Mouse (Mus musculus) neural tube, embryonic 14.5 days (tissue): ENCODE results near the gene Dcdc2c. TPM values are rescaled to one million over a fixed set of nuclear protein-coding genes. Genes with fewer than 3 reads are reported as not detected.

Experiments
- ATAC-seq: fragments of 200-750 bp; cut with Nextera tagmentation; 2 replicates; pipeline ENCODE4 v1.8.0; 2017; ENCODE audit warnings: low read depth, mild to moderate bottlenecking, moderate TSS enrichment, moderate library complexity
- H3K27ac ChIP-seq: fragments of 300-500 bp; sonication (generic); 2 replicates; pipeline ENCODE4 v1.5.1; 2014; ENCODE audit warnings: low read depth, mild to moderate bottlenecking, control low read depth, low read length, moderate library complexity, mixed read lengths
- H3K27me3 ChIP-seq: fragments of 300-500 bp; sonication (generic); 2 replicates; pipeline ENCODE4 v1.6.1; 2014; ENCODE audit warnings: low read length; ENCODE audit not compliant: control insufficient read depth, insufficient read depth
- H3K36me3 ChIP-seq: fragments of 300-500 bp; sonication (generic); 2 replicates; pipeline ENCODE4 v1.6.1; 2014; ENCODE audit warnings: low read length, mixed read lengths; ENCODE audit not compliant: control insufficient read depth, insufficient read depth
- H3K4me1 ChIP-seq: fragments of 300-500 bp; sonication (generic); 2 replicates; pipeline ENCODE4 v1.6.1; 2014; ENCODE audit warnings: low read length; ENCODE audit not compliant: control insufficient read depth, insufficient read depth
- H3K4me2 ChIP-seq: fragments of 300-500 bp; sonication (generic); 2 replicates; pipeline ENCODE4 v1.6.1; 2014; ENCODE audit warnings: mild to moderate bottlenecking, low read depth, low read length, control low read depth
- H3K4me3 ChIP-seq: fragments of 300-500 bp; sonication (generic); 2 replicates; pipeline ENCODE4 v1.5.1; 2014; ENCODE audit warnings: low read depth, low read length, control low read depth, mixed read lengths
- H3K9ac ChIP-seq: fragments of 300-500 bp; sonication (generic); replicated peaks from 2 replicates; pipeline ENCODE4 v1.6.1; 2014; ENCODE audit warnings: low read depth, mild to moderate bottlenecking, control low read depth, low read length, mixed read lengths
- H3K9me3 ChIP-seq: fragments of 300-500 bp; sonication (generic); 2 replicates; pipeline ENCODE4 v1.6.1; 2016; ENCODE audit warnings: low read length; ENCODE audit not compliant: control insufficient read depth
- WGBS: fragments of 180-500 bp; shearing (Covaris S2); extraction: QIAGEN DNeasy Blood & Tissue Kit; methylation state at CpG from one replicate; pipeline ENCODE4 v1.1.7; 2014; 5-methylcytosine and 5-hydroxymethylcytosine counted together
- polyA plus RNA-seq: library from polyadenylated mRNA; unstranded; fragments of >200 nt; fragmentation: Nextera tagmentation; extraction: Ambion mirVana; gene quantifications from 2 replicates; pipeline ENCODE4 v1.2.1, GENCODE M21; 2014

Gene Dcdc2c
- polyA plus RNA-seq, 1 experiment from 2014 or later = 0.33 TPM

- H3K27ac ChIP-seq = no peak overlapping the region
- ATAC-seq = no peak
- WGBS = 95% methylated on average over 5 of the region's 5 CpGs
Observed at GRCm38 (mm10) chr12:28494289-28494688, 57.9 kb downstream of the Dcdc2c start.

DNA sequence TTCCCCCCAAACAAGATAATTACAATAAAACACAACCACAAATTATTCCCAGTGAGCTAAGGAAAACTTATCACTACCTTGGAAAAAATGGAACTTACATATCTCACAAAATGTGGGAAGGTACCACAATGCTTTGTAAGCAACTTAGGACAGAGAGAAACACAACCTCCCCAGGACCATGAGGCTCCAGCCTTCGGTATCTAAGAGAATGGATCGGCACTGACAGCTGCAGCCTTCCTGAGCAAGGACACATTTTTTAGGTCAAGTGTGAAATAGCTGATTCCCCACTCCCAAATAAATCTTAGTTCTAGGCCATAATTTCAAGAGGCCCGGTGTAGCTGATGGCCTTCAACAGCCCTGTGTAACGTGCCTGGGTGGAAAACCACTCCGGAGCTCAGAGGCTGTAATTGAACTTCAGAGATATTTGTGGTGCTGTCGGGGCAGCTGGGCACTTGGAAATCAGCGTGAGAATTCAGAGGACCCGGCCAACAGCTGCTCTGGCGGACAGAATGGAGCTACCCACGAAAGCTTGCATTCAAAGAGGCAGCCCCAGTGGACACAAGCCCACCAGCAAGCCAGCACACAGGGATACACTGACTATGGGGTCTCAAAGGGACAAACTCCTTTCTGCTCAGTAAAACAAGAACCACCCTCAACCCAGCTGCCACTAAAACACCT lies 69.6 kb downstream of the Dcdc2c start:
- Histone ChIP-seq H3K4me1 (no peaks in the 10 kb centered on the region), H3K9ac (no peak overlapping the region), H3K9me3 (no peaks in the 10 kb centered on the region), H3K4me2 (no peak overlapping the region), H3K4me3 (no peak overlapping the region), H3K36me3 (no peaks in the 10 kb centered on the region), H3K27ac (no peak overlapping the region), H3K27me3 (no peaks in the 10 kb centered on the region)
- no peak for ATAC-seq
- WGBS = 51% methylated on average over 10 of the region's 10 CpGs

More at GRCm38 (mm10) chr12:28494289-28494688, 57.9 kb downstream of the Dcdc2c start:
- no peak overlapping the region for H3K4me3 ChIP-seq
- no peak overlapping the region for H3K9ac ChIP-seq
- no peaks in the 10 kb centered on the region for H3K9me3 ChIP-seq
- no peaks in the 10 kb centered on the region for H3K36me3 ChIP-seq
- H3K4me1 ChIP-seq = no peaks in the 10 kb centered on the region
- no peak overlapping the region for H3K4me2 ChIP-seq
- H3K27me3 ChIP-seq = no peaks in the 10 kb centered on the region

- ATAC-seq = peak; percentile 68; the same call in 1 of the 2 replicates
- Histone ChIP-seq H3K9ac (no peak overlapping the region), H3K27ac (no peak overlapping the region)
Observed at GRCm38 (mm10) chr12:28460951-28461431, 91.2 kb downstream of the Dcdc2c start.

DNA sequence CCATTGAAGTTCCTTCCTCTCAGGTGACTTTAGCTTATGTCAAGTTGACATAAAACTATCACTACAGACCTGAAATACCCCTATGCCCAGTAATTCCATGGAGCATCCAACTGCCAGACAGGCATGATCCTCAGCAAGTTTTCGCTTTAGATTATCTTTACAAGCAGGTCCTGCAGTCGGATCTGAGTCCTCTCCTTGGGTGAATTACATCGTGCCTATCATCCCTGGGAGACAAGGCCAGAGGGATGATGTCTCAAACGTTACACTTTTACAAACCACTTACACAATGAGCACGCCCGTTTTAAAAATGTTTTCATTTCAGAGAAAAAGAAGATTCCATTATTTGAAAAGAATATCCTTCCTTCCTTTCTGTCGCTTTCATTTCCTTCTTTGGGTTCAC lies 91.7 kb downstream of the Dcdc2c start:
- no peak overlapping the region for H3K9ac ChIP-seq
- WGBS = 18% methylated on average over 7 of the region's 7 CpGs
- no peaks in the 10 kb centered on the region for H3K4me1 ChIP-seq
- ATAC-seq = no peak
- no peak overlapping the region for H3K4me2 ChIP-seq
- H3K9me3 ChIP-seq = no peaks in the 10 kb centered on the region
- no peaks in the 10 kb centered on the region for H3K27me3 ChIP-seq
- H3K27ac ChIP-seq = no peak overlapping the region
- no peaks in the 10 kb centered on the region for H3K36me3 ChIP-seq
- H3K4me3 ChIP-seq = no peak overlapping the region

More at GRCm38 (mm10) chr12:28460951-28461431, 91.2 kb downstream of the Dcdc2c start:
- 18% methylated on average over 2 of the region's 2 CpGs for WGBS
- no peaks in the 10 kb centered on the region for H3K9me3 ChIP-seq
- H3K4me2 ChIP-seq = no peak overlapping the region
- no peak overlapping the region for H3K4me3 ChIP-seq
- H3K36me3 ChIP-seq = no peaks in the 10 kb centered on the region
- H3K27me3 ChIP-seq = no peaks in the 10 kb centered on the region
- no peaks in the 10 kb centered on the region for H3K4me1 ChIP-seq

DNA sequence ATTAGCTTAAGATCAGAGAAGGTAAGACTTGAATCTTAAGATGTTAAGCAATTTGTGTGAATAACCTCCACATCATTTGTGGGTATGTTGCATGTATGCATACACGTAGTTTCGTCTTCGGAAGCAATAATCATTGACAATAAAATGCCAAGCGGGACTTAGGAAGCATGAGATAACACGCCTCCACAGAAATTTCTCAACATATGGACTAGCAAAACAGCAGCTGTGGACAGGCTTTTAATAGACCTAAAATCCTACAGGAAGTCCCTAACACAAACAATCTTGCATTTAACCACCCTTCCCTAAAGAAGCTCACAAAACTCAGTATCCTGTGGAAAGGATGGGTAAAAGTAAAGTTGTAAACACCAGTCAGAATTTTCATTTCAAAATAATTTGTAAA lies 93.4 kb downstream of the Dcdc2c start:
- Histone ChIP-seq H3K9ac (no peak overlapping the region), H3K9me3 (no peaks in the 10 kb centered on the region), H3K36me3 (no peaks in the 10 kb centered on the region), H3K4me1 (no peaks in the 10 kb centered on the region), H3K4me2 (no peak overlapping the region), H3K4me3 (no peak overlapping the region), H3K27ac (no peak overlapping the region), H3K27me3 (no peaks in the 10 kb centered on the region)
- WGBS = 89% methylated on average over 5 of the region's 5 CpGs
- ATAC-seq = no peak

DNA sequence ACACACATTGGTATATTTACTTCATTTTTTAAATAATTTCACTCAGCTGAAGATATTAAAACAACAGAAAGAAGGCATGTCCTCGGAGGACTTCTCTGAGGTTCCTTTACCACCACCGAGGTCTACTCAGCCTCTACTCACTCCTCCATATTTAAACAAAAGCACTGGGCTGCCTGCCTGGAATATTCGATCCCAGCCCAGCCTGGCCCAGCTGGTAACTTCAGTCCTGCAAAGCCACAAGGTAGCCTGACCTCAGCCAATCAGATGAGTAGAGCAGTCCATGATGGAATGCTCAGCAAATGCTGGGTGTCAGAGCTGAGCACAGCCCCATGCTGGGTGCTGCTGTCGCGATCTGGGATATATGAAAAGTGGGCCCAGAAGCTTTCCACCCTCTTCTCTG lies 115.7 kb downstream of the Dcdc2c start:
- ATAC-seq = no peak
- no peak overlapping the region for H3K4me3 ChIP-seq
- 63% methylated on average over 5 of the region's 5 CpGs for WGBS

DNA sequence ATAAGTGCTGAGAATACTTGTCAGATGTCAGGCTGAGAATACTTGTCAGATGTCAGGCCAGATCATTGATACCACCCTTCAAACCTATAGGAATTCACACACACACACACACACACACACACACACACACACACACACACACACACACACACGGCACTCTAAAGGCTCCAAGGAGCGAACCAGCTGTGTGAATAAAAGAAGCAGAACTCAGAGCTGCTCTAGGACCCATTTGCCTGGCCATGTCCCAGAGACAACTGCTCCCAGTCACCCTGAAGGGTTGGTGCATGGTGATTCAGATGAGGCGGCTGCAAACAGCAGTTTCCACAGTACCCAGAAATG lies 119.5 kb downstream of the Dcdc2c start:
- Histone ChIP-seq H3K9me3 (no peaks in the 10 kb centered on the region; the same call in 1 of the 2 replicates), H3K9ac (no peak overlapping the region), H3K27ac (no peak overlapping the region), H3K4me2 (no peak overlapping the region), H3K36me3 (no peaks in the 10 kb centered on the region), H3K4me1 (0 out of 2 replicates have a peak, but pooled peaks cover 3% of the 10 kb centered on the region), H3K27me3 (no peaks in the 10 kb centered on the region), H3K4me3 (no peak overlapping the region)
- peak; percentile 46; the same call in 1 of the 2 replicates for ATAC-seq
- WGBS = 86% methylated on average over 3 of the region's 3 CpGs

More for the DNA sequence above, 115.7 kb downstream of the Dcdc2c start:
- Histone ChIP-seq H3K36me3 (no peaks in the 10 kb centered on the region), H3K4me2 (no peak overlapping the region), H3K9ac (no peak overlapping the region), H3K4me1 (0 out of 2 replicates have a peak, but pooled peaks cover 3% of the 10 kb centered on the region), H3K9me3 (no peaks in the 10 kb centered on the region), H3K27ac (no peak overlapping the region), H3K27me3 (no peaks in the 10 kb centered on the region)

- 7% methylated on average over 19 of the region's 19 CpGs for WGBS
- Histone ChIP-seq H3K9me3 (no peaks in the 10 kb centered on the region; the same call in 1 of the 2 replicates), H3K36me3 (no peaks in the 10 kb centered on the region), H3K27ac (peak overlapping the region; percentile 87), H3K4me2 (peak overlapping the region; percentile 61), H3K9ac (peak overlapping the region; percentile 55), H3K27me3 (no peaks in the 10 kb centered on the region), H3K4me1 (0 out of 2 replicates have a peak, but pooled peaks cover 3% of the 10 kb centered on the region), H3K4me3 (peak overlapping the region; percentile 30)
- peak; percentile 82 for ATAC-seq
Observed at GRCm38 (mm10) chr12:28431832-28432728, 120.1 kb downstream of the Dcdc2c start.

- Histone ChIP-seq H3K36me3 (no peaks in the 10 kb centered on the region), H3K4me1 (0 out of 2 replicates have a peak, but pooled peaks cover 3% of the 10 kb centered on the region), H3K4me2 (no peak overlapping the region), H3K4me3 (no peak overlapping the region), H3K9ac (no peak overlapping the region), H3K9me3 (no peaks in the 10 kb centered on the region; the same call in 1 of the 2 replicates), H3K27me3 (no peaks in the 10 kb centered on the region), H3K27ac (no peak overlapping the region)
- ATAC-seq = no peak
- 90% methylated on average over 5 of the region's 5 CpGs for WGBS
Observed at GRCm38 (mm10) chr12:28429856-28430255, 122.3 kb downstream of the Dcdc2c start.
